Mouse (Mus musculus) testis, adult 2 months (tissue): Measurements from ENCODE around the gene Gm11020.

Experiments used
- CTCF ChIP-seq: fragments of 200-500 bp; IDR thresholded peaks from 2 replicates; pipeline ENCODE4 v1.5.1; 2012; ENCODE audit warnings: low read depth, mild to moderate bottlenecking, inconsistent platforms, low read length, moderate library complexity; ENCODE audit not compliant: control insufficient read depth, insufficient read depth, insufficient replicate concordance
- POLR2A ChIP-seq: fragments of 200-500 bp; IDR thresholded peaks from 2 replicates; pipeline ENCODE4 v1.6.1; 2012; ENCODE audit warnings: low read depth, mild to moderate bottlenecking, inconsistent platforms, low read length, moderate library complexity; ENCODE audit not compliant: control insufficient read depth

DNA sequence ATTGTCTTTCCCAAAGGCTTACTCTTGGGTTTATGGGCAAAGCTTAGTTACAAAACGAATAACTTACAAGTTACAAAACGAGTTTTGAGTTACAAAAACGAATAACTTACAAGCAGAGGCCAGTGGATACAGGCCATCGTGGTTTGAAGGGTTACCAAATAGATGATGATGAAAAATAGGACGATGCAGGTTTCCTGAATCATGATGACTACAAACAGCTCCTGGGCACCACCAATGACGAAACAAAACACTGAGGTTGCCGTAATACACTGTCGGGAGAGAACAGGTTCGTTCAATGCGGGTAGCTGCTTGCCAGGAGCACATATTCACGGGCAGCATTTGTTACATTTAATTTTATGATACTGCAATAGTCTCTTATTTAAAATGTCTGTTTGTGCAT, 16.4 kb upstream of the Gm11020 start:
- TF ChIP-seq CTCF, result no peak
- TF ChIP-seq POLR2A, result no peak
